Mouse (Mus musculus): ENCODE data around the gene Cyb561d1.
"Not testable (repeated sequence)": the region's sequence is repeated elsewhere in the genome, so short reads cannot be mapped to it uniquely, and the experiment has no call there.

The Cyb561d1 gene

GRCm38 (mm10) chr3:108200329-108201323, at the start of gene Cyb561d1:
Gene Cyb561d1 (minus strand): TSS chr3:108201212.
- peak; percentile 97 to 98 for DNase-seq

- DNase-seq: no peak
Measured at GRCm38 (mm10) chr3:108246857-108247256, 45.8 kb upstream of the Cyb561d1 start.

GRCm38 (mm10) chr3:108241243-108241839, 40.3 kb upstream of the Cyb561d1 start:
- DNase-seq: no peak

GRCm38 (mm10) chr3:108237474-108238102, 36.6 kb upstream of the Cyb561d1 start:
- not testable (repeated sequence) for DNase-seq

- no peak for DNase-seq
Measured at GRCm38 (mm10) chr3:108231646-108232045, 30.6 kb upstream of the Cyb561d1 start.

GRCm38 (mm10) chr3:108227521-108227920, 26.5 kb upstream of the Cyb561d1 start:
- DNase-seq: no peak

- peak; percentile 42 to 48 for DNase-seq
Measured at GRCm38 (mm10) chr3:108226558-108227350, 25.7 kb upstream of the Cyb561d1 start, which contains the start of gene Sypl2. Gene Sypl2 (minus strand): TSS chr3:108226648.

GRCm38 (mm10) chr3:108225711-108226557, 24.9 kb upstream of the Cyb561d1 start:
- no peak for DNase-seq

- DNase-seq: no peak
Measured at GRCm38 (mm10) chr3:108220661-108221060, 19.6 kb upstream of the Cyb561d1 start.

GRCm38 (mm10) chr3:108214734-108215133, 13.7 kb upstream of the Cyb561d1 start:
- no peak for DNase-seq

GRCm38 (mm10) chr3:108212406-108212805, 11.4 kb upstream of the Cyb561d1 start:
- no peak for DNase-seq

- DNase-seq: no peak
Measured at GRCm38 (mm10) chr3:108211845-108212244, 10.8 kb upstream of the Cyb561d1 start.

GRCm38 (mm10) chr3:108210771-108211139, 9.7 kb upstream of the Cyb561d1 start, which contains the start of gene Atxn7l2:
Gene Atxn7l2 (minus strand): TSS chr3:108210934.
- peak in 1 of 2 experiments; percentile 54 for DNase-seq

GRCm38 (mm10) chr3:108209946-108210770, 9.1 kb upstream of the Cyb561d1 start:
- DNase-seq: peak; percentile 94 to 95

- no peak for DNase-seq
Measured at GRCm38 (mm10) chr3:108209536-108209935, 8.5 kb upstream of the Cyb561d1 start.

- no peak for DNase-seq
Measured at GRCm38 (mm10) chr3:108209001-108209400, 8.0 kb upstream of the Cyb561d1 start.

GRCm38 (mm10) chr3:108206731-108207375, 5.8 kb upstream of the Cyb561d1 start:
- DNase-seq: no peak

- DNase-seq: no peak
Measured at GRCm38 (mm10) chr3:108205601-108206000, 4.6 kb upstream of the Cyb561d1 start.

- DNase-seq: no peak
Measured at GRCm38 (mm10) chr3:108204470-108204869, 3.5 kb upstream of the Cyb561d1 start.
